Mouse (Mus musculus) CH12.LX (cell line): ENCODE data around the gene Sohlh1. TPM values are rescaled to one million over a fixed set of nuclear protein-coding genes. Genes with fewer than 3 reads are reported as not detected.

ENCODE experiments used
- DNase-seq: peaks from one replicate; pipeline ENCODE4 v3.0.0-alpha.2; 2013; ENCODE audit errors: extremely low read depth
- H3K27ac ChIP-seq: 2 replicates; pipeline ENCODE4 v1.5.1; 2012; ENCODE audit warnings: low read depth, mild to moderate bottlenecking, control low read depth, moderate library complexity; ENCODE audit not compliant: insufficient read depth
- H3K27me3 ChIP-seq: replicated peaks from 2 replicates; pipeline ENCODE3; 2012; ENCODE audit warnings: inconsistent platforms
- H3K36me3 ChIP-seq, 2 experiments: replicated peaks in 1 of 2; 2 replicates each; pipeline versions ENCODE3 to v1.6.1; 2012; ENCODE audit warnings: inconsistent platforms in 1 of 2, low read length in 1 of 2, mild to moderate bottlenecking in 1 of 2, mixed read lengths in 1 of 2, moderate library complexity in 1 of 2; ENCODE audit not compliant: control insufficient read depth in 1 of 2, insufficient read depth in 1 of 2
- H3K4me1 ChIP-seq, 2 experiments: 2 replicates each; pipeline ENCODE4 v1.6.1; 2012; ENCODE audit warnings: inconsistent platforms in 1 of 2, moderate library complexity in 1 of 2; ENCODE audit not compliant: insufficient read depth in 2 of 2, control insufficient read depth in 1 of 2
- H3K4me2 ChIP-seq: 2 replicates; pipeline ENCODE4 v1.6.1; 2012; ENCODE audit warnings: low read depth, mild to moderate bottlenecking, control low read depth; ENCODE audit not compliant: poor library complexity, insufficient read depth, severe bottlenecking
- H3K4me3 ChIP-seq, 3 experiments: fragments of 150-350 bp in 1 of 3; sonication (generic) in 1 of 3; replicated peaks in 1 of 3; 2 replicates each; pipeline versions ENCODE3 to v1.5.1; 2011 to 2012; ENCODE audit warnings: low read depth in 2 of 3, low read length in 2 of 3, mild to moderate bottlenecking in 2 of 3, moderate library complexity in 2 of 3, control low read depth in 1 of 3, improper control_type of control experiment in 1 of 3, inconsistent platforms in 1 of 3, mixed read lengths in 1 of 3; ENCODE audit not compliant: poor library complexity in 1 of 3
- H3K79me2 ChIP-seq: replicated peaks from 2 replicates; pipeline ENCODE4 v1.6.1; 2012; ENCODE audit warnings: mild to moderate bottlenecking, moderate library complexity; ENCODE audit not compliant: control insufficient read depth, poor library complexity, insufficient read depth, severe bottlenecking; ENCODE audit errors: extremely low read depth
- H3K9ac ChIP-seq: 2 replicates; pipeline ENCODE4 v1.6.1; 2012; ENCODE audit warnings: low read depth, mild to moderate bottlenecking, control low read depth, moderate library complexity; ENCODE audit not compliant: insufficient read depth
- H3K9me3 ChIP-seq: replicated peaks from 2 replicates; pipeline ENCODE3; 2012; ENCODE audit warnings: low read length, inconsistent platforms, mixed read lengths
- CHD2 ChIP-seq: IDR thresholded peaks from 2 replicates; pipeline ENCODE4 v1.6.1; 2011; ENCODE audit warnings: low read length, improper control_type of control experiment
- CTCF ChIP-seq, 2 experiments: IDR thresholded peaks in 1 of 2; conservative IDR thresholded peaks in 1 of 2; 2 replicates each; pipeline ENCODE4 v1.5.1; 2011 to 2012; ENCODE audit warnings: low read depth in 2 of 2, low read length in 2 of 2, improper control_type of control experiment in 1 of 2, inconsistent platforms in 1 of 2, mild to moderate bottlenecking in 1 of 2, moderate library complexity in 1 of 2
- E2F4 ChIP-seq: IDR thresholded peaks from 2 replicates; pipeline ENCODE4 v1.6.1; 2011; ENCODE audit warnings: low read depth, low read length, improper control_type of control experiment; ENCODE audit not compliant: insufficient replicate concordance
- ETS1 ChIP-seq: conservative IDR thresholded peaks from 2 replicates; pipeline ENCODE4 v1.6.1; 2012; ENCODE audit warnings: low read depth, mild to moderate bottlenecking, inconsistent platforms, low read length, improper control_type of control experiment, moderate library complexity
- GABPA ChIP-seq: IDR thresholded peaks from 2 replicates; pipeline ENCODE4 v1.6.1; 2012; ENCODE audit warnings: low read depth, low read length, improper control_type of control experiment, inconsistent platforms; ENCODE audit not compliant: insufficient replicate concordance
- IRF4 ChIP-seq: IDR thresholded peaks from 2 replicates; pipeline ENCODE4 v1.6.1; 2014; ENCODE audit warnings: low read depth, mild to moderate bottlenecking, inconsistent platforms, low read length, improper control_type of control experiment
- JUN ChIP-seq: IDR thresholded peaks from 2 replicates; pipeline ENCODE4 v1.6.1; 2011; ENCODE audit warnings: low read depth, mild to moderate bottlenecking, low read length, improper control_type of control experiment, moderate library complexity; ENCODE audit not compliant: insufficient read depth
- JUND ChIP-seq: conservative IDR thresholded peaks from 2 replicates; pipeline ENCODE4 v1.6.1; 2011; ENCODE audit warnings: low read depth, low read length, improper control_type of control experiment
- MAFK ChIP-seq: IDR thresholded peaks from 2 replicates; pipeline ENCODE4 v1.6.1; 2011; ENCODE audit warnings: low read length, improper control_type of control experiment; ENCODE audit not compliant: insufficient replicate concordance
- MAZ ChIP-seq: IDR thresholded peaks from 2 replicates; pipeline ENCODE4 v1.6.1; 2012; ENCODE audit warnings: low read depth, mild to moderate bottlenecking, inconsistent platforms, low read length, improper control_type of control experiment, moderate library complexity
- MXI1 ChIP-seq: IDR thresholded peaks from 2 replicates; pipeline ENCODE4 v1.6.1; 2011; ENCODE audit warnings: mild to moderate bottlenecking, low read depth, low read length, improper control_type of control experiment
- MYC ChIP-seq: IDR thresholded peaks from 2 replicates; pipeline ENCODE4 v1.6.1; 2011; ENCODE audit warnings: low read depth, mild to moderate bottlenecking, improper control_type of control experiment, low read length
- NELFE ChIP-seq: IDR thresholded peaks from 2 replicates; pipeline ENCODE4 v1.6.1; 2011; ENCODE audit warnings: low read depth, low read length, improper control_type of control experiment
- NRF1 ChIP-seq: IDR thresholded peaks from 2 replicates; pipeline ENCODE4 v1.6.1; 2014; ENCODE audit warnings: low read depth, mild to moderate bottlenecking, inconsistent platforms, low read length, improper control_type of control experiment, moderate library complexity
- PAX5 ChIP-seq: IDR thresholded peaks from 2 replicates; pipeline ENCODE4 v1.6.1; 2012; ENCODE audit warnings: low read length, inconsistent platforms, mixed read lengths
- POLR2AphosphoS2 ChIP-seq: IDR thresholded peaks from 2 replicates; pipeline ENCODE4 v1.6.1; 2011; ENCODE audit warnings: low read depth, low read length, improper control_type of control experiment
- RAD21 ChIP-seq: IDR thresholded peaks from 2 replicates; pipeline ENCODE4 v1.6.1; 2011; ENCODE audit warnings: low read depth, mild to moderate bottlenecking, low read length, improper control_type of control experiment, moderate library complexity
- RCOR1 ChIP-seq: conservative IDR thresholded peaks from 2 replicates; pipeline ENCODE4 v1.6.1; 2012; ENCODE audit warnings: low read depth, mild to moderate bottlenecking, inconsistent platforms, low read length, improper control_type of control experiment
- TBP ChIP-seq: conservative IDR thresholded peaks from 2 replicates; pipeline ENCODE4 v1.6.1; 2011; ENCODE audit warnings: low read depth, low read length, improper control_type of control experiment
- USF2 ChIP-seq: conservative IDR thresholded peaks from 2 replicates; pipeline ENCODE4 v1.6.1; 2011; ENCODE audit warnings: low read depth, low read length, improper control_type of control experiment
- ZNF384 ChIP-seq: IDR thresholded peaks from 2 replicates; pipeline ENCODE4 v1.6.1; 2012; ENCODE audit warnings: low read depth, low read length, improper control_type of control experiment, inconsistent platforms
- dilution Hi-C: fragments of 300-500 bp; cut with MboI; formaldehyde crosslinking; loops from 2 replicates; pipeline ENCODE4 v1.14.3; 2020; ENCODE audit warnings: low sequenced_read_pairs; ENCODE audit not compliant: extremely low pct_unique_long_range_greater_than_20kb, extremely low pct_ligation_motif_present
- in situ Hi-C: fragments of 300-500 bp; cut with MboI; formaldehyde crosslinking; loops from 3 replicates; pipeline ENCODE4 v1.14.3; 2019; ENCODE audit warnings: low sequenced_read_pairs, low pct_ligation_motif_present, low pct_unique_long_range_greater_than_20kb, mixed read lengths
- polyA plus RNA-seq: library from polyadenylated mRNA; unstranded; fragments of >175 nt; gene quantifications from 2 replicates; pipeline ENCODE4 v1.2.1, GENCODE M21; 2012; ENCODE audit warnings: low read depth; ENCODE audit not compliant: insufficient read length
- total RNA-seq, 2 experiments: library from RNA; depleted of rRNA; stranded (reverse); fragments of 300-350 nt in 1 of 2; fragments of >200 nt in 1 of 2; gene quantifications; 2 replicates each; pipeline ENCODE4 v1.2.3; 2012 to 2014

The Sohlh1 gene
- total and polyA plus RNA-seq, 3 experiments, result not detected

GRCm38 (mm10) chr2:25813364-25813763 lies 33.7 kb downstream of the Sohlh1 start:
- H3K4me3 ChIP-seq, result no peak overlapping the region
- no peak overlapping the region for H3K27ac ChIP-seq
- H3K79me2 ChIP-seq, result no peaks in the 10 kb centered on the region
- dilution Hi-C loops, result no loop called here
- TF ChIP-seq CTCF (conservative IDR thresholded peaks at IDR 0.05 in 1 of 2, IDR thresholded peaks at IDR 0.05 in 1 of 2; ENCODE audit: low read depth in 2 of 2, low read length in 2 of 2), result peak; percentile 29 to 31; a peak in 2 of 4 replicates
- TF ChIP-seq ZNF384, result no peak
- TF ChIP-seq E2F4, result no peak
- TF ChIP-seq MAFK, result no peak
- no peak for TF ChIP-seq MYC
- no peak for TF ChIP-seq CHD2
- TF ChIP-seq IRF4, result no peak
- TF ChIP-seq, all 38 proteins: peak for 1
- Histone ChIP-seq H3K36me3 (no peaks in the 10 kb centered on the region), H3K4me1 (no peaks in the 10 kb centered on the region; a peak in 1 of 4 replicates), H3K4me2 (no peak overlapping the region), H3K27me3 (peaks cover 36% of the 10 kb centered on the region), H3K9ac (no peak overlapping the region), H3K9me3 (peaks cover 3% of the 10 kb centered on the region)
- DNase-seq, result peak; percentile 3
- in situ Hi-C loops, result no loop called here

DNA sequence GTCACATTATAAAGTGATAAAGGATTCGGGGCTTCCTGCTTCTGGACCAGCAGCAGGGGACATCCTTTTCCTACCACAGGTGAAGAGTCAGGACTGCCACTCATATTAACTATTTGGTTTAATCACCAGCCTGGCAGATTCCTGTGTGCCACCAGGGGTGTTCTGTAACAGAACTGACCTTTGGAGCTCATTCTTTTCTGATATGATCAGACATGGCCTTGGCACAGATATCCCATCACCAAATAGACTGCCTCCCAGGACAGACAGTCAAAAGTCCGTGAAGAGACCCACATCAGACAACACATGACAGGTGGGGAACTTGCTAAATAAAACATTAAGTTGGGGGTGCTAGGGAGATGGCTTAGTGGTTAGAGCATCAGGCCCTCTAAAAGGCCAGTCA lies 35.3 kb downstream of the Sohlh1 start:
- no peaks in the 10 kb centered on the region; a peak in 1 of 4 replicates for H3K4me1 ChIP-seq
- in situ Hi-C loops, result no loop called here
- DNase-seq, result no peak
- TF ChIP-seq MAFK (no peak), TBP (no peak), MXI1 (no peak), NRF1 (no peak), PAX5 (no peak), RAD21 (no peak), GABPA (no peak), USF2 (no peak), NELFE (no peak), ZNF384 (no peak), MAZ (no peak), RCOR1 (no peak), JUN (no peak), POLR2AphosphoS2 (no peak), ETS1 (no peak), JUND (no peak)
- no peak overlapping the region for H3K4me3 ChIP-seq
- no peak overlapping the region for H3K9ac ChIP-seq
- dilution Hi-C loops, result no loop called here
- H3K9me3 ChIP-seq, result peaks cover 3% of the 10 kb centered on the region
- H3K79me2 ChIP-seq, result no peaks in the 10 kb centered on the region
- H3K27me3 ChIP-seq, result peaks cover 23% of the 10 kb centered on the region
- no peaks in the 10 kb centered on the region for H3K36me3 ChIP-seq
- no peak overlapping the region for H3K27ac ChIP-seq
- H3K4me2 ChIP-seq, result no peak overlapping the region
